Mouse (Mus musculus): ENCODE results near the gene Traf3ip3.

Gene Traf3ip3

DNA sequence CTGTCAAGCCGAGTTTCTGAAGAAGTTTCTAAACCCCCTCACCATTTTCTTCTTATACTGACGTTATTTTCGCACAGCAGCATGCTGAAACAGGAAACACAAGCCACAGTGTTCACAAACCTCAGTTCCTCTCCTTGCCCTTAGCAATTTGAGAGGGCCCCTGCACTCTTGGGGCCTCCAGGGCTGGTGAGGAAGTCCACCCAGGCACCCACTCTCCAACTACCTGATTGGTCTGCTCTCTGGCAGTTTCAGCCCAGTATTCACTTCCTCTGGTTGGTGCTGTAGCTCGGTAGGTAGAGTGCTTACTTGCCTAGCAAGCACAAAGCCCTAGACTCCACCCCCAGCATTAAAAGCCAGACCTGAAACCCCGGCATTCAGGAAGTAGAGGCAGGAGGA is at the start of gene Traf3ip3:
Gene Traf3ip3 (minus strand): TSS at position 321 of the 396 bp plus-strand sequence.
- DNase-seq (ENCODE audit: low spot score in 2 of 2) = peak; percentile 76 to 78

DNA sequence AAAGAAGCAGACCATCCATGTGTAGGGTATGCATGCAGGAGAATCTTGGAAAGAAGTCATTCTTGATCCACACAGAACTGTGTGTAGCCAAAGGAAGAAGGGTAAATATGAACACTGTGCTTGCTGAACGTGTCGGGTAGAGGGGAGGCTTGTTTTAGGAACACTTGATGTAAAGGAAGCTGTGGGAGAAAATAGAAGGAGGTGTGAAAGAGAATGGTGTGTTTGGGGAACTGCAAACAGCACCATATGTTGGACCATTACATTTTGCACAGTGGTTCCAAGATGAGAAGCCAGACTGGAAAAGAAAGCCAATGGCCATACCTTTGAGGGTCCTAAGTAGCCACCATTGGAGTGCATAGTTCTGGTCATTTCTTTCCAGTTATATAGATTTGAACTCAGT is 48.5 kb upstream of the Traf3ip3 start:
- DNase-seq (ENCODE audit: low spot score in 2 of 2) = no peak

DNA sequence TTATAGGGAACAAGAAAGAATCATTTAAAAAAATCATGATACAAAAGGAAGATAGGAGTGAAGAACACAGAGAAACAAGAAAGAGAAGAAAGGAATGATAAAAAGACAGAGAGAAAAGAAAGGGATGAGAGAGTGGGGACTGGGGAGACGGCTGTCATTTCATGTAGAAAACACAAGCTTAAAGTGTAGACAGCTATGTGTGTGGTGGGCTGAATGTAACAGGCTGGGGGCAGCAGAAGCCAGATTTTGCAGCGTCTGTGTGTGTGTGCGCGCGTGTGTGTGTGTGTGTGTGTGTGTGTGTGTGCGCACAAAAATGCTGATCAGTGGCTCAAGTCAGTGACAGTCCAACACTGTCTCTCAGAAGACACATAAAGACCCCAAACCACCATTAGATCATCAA is 42.7 kb upstream of the Traf3ip3 start:
- no peak for DNase-seq (ENCODE audit: low spot score in 2 of 2)

DNA sequence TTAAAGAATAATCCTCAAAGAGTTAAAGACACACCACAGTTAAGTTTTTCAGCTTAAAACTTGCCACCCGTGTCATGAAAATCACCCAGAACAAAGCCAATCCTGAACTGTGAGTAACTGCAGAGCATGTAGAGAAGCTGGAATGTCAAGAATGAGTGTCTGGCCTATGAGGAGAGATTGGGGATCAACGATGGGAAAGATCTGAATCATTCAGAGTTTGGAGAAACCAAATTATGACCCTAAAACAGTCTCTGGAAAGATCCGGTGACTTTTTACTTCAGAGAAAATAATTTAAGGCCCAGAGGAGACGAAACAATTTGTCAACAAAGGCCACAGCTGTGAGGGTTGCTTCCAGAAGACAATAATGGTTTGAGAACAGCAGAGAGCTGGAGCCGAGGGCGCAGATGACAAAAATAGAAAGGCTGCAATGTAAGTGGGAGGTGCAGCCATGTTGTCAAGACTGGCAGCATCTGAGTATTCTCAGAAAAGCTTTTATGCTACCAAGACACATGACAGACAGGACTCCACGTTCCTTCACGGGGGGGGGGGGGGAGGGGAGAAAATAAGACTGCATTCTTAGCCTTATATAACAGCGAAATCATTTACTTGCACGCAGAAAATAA is 42.2 kb upstream of the Traf3ip3 start:
- DNase-seq (ENCODE audit: low spot score in 2 of 2) = no peak

- DNase-seq (ENCODE audit: low spot score in 2 of 2) = peak in 1 of 2 experiments; percentile 37
These were observed 41.4 kb upstream of the Traf3ip3 start for GRCm38 (mm10) chr1:193242863-193243262.

- peak; percentile 38 to 68 for DNase-seq (ENCODE audit: low spot score in 2 of 2)
These were observed 40.7 kb upstream of the Traf3ip3 start for GRCm38 (mm10) chr1:193242238-193242637.

GRCm38 (mm10) chr1:193241436-193241835 is 39.9 kb upstream of the Traf3ip3 start:
- DNase-seq (ENCODE audit: low spot score in 2 of 2) = no peak

- no peak for DNase-seq (ENCODE audit: low spot score in 2 of 2)
These were observed 36.9 kb upstream of the Traf3ip3 start for GRCm38 (mm10) chr1:193238426-193238825.

GRCm38 (mm10) chr1:193234930-193235329 is 33.4 kb upstream of the Traf3ip3 start:
- no peak for DNase-seq (ENCODE audit: low spot score in 2 of 2)

GRCm38 (mm10) chr1:193234130-193234645 is 32.7 kb upstream of the Traf3ip3 start:
- no peak for DNase-seq (ENCODE audit: low spot score in 2 of 2)

GRCm38 (mm10) chr1:193232732-193233131 is 31.2 kb upstream of the Traf3ip3 start:
- DNase-seq (ENCODE audit: low spot score in 2 of 2) = no peak

DNA sequence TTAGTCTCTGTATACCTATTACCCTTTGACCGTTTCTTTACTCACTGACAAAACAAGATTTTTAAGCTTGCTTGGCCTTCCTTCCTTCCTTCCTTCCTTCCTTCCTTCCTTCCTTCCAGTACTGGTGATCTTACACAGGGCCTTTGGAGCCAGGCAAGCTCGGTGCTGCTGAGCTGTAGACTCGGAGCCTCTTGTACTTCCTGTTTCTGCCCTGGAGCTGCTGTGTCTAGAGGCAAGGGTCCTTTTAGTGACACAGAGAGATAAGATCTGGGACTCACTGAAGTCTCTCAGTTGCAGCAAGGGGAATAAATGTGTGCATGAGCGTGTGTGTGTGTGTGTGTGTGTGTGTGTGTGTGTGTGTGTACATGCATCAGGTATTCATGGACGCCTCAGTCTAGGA is 29.4 kb upstream of the Traf3ip3 start:
- DNase-seq (ENCODE audit: low spot score in 2 of 2) = no peak

DNA sequence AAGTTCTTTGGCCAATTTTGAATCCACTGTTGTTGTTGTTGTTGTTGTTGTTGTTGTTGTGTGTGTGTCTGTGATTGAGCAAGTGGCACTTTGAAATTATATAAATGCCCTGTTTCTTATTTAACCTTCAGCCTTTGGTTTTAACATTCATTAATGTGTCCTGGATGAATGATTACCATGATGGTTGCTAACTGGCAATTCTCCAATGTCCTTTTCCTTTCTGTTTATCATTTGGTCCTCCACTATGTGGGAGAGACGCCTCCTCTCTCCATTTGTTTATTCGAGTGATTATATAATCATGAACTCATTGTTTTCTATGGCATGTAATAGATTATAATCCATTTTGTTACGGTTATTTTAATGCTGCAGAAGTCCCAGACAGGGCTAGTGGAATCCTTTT is 29.0 kb upstream of the Traf3ip3 start:
- DNase-seq (ENCODE audit: low spot score in 2 of 2) = no peak

- no peak for DNase-seq (ENCODE audit: low spot score in 2 of 2)
These were observed 28.1 kb upstream of the Traf3ip3 start for GRCm38 (mm10) chr1:193229570-193229969.

- no peak for DNase-seq (ENCODE audit: low spot score in 2 of 2)
These were observed 26.0 kb upstream of the Traf3ip3 start for GRCm38 (mm10) chr1:193227537-193227936.

GRCm38 (mm10) chr1:193226724-193227522 is 25.4 kb upstream of the Traf3ip3 start:
- no peak for DNase-seq (ENCODE audit: low spot score in 2 of 2)

DNA sequence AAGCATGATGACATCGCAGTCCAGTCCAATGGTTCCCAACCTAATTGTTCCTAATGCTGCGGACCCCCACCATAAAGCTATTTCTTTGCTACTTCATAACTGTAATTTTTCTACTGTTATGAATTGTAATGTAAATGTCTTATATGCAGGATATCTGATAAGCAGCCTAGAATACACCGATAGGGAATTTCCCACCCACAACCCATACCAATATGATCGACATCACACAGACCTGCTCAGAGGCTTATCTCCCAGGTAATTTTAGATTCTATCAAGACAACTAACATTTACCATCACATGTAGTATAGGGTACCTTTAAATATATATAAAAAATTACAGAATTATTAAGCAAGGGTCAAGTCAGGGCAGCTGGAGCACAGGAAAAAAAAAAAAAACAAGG is 24.6 kb upstream of the Traf3ip3 start:
- DNase-seq (ENCODE audit: low spot score in 2 of 2) = no peak

GRCm38 (mm10) chr1:193225531-193225930 is 24.0 kb upstream of the Traf3ip3 start:
- no peak for DNase-seq (ENCODE audit: low spot score in 2 of 2)

DNA sequence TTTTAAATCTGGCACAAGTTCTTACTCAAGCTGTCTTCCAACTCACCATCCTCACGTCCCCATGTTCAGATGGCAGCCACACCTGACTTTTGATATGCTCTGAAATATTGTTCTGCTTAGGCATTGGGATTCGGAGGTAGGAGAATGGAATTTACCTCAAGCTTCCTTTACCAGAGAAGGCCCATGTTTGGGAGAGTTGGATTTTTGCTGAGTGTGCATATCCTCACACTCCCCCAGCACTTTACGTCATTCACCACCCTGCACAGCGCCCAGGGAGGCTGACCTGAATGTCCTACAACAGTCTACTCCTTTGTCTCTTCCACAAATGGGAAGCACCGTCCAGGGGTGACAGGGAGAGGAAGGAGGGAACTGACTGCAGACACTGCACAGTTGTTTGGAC is 18.9 kb upstream of the Traf3ip3 start:
- no peak for DNase-seq (ENCODE audit: low spot score in 2 of 2)

- DNase-seq (ENCODE audit: low spot score in 2 of 2) = no peak
These were observed 14.5 kb upstream of the Traf3ip3 start for GRCm38 (mm10) chr1:193216000-193216399.

GRCm38 (mm10) chr1:193214053-193214452 is 12.6 kb upstream of the Traf3ip3 start:
- DNase-seq (ENCODE audit: low spot score in 2 of 2) = no peak

- DNase-seq (ENCODE audit: low spot score in 2 of 2) = no peak
These were observed 9.9 kb upstream of the Traf3ip3 start for GRCm38 (mm10) chr1:193211371-193211770.

DNA sequence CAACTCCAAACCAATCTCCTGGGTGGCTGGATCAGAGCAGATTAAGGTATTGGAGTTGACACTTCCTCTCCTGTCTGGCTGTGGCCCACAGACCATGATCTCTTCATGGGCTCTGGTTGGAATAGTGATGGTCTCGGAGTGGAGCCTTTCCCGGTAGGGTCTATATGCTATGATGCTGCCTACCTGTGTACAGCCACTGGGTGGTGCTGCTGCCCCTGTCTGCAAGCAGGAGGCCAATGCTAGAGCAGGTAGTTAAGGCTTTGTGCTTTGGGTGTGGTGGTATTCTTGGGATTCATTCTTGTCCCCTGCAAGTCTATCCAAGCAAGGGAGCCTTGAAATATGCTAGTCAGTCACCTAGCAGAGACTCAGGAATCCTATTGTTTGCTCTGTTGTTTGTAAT is 6.7 kb upstream of the Traf3ip3 start:
- peak; percentile 54 to 78 for DNase-seq (ENCODE audit: low spot score in 2 of 2)

Measured in spleen, postnatal 4 days (tissue).